Mouse (Mus musculus) midbrain, postnatal 0 days (tissue): ENCODE results near the gene Gm21885. TPM values are rescaled to one million over a fixed set of nuclear protein-coding genes. Genes with fewer than 3 reads are reported as not detected.
A peak's percentile ranks its signal among the peaks of the same experiment; 100 is the strongest.

Experiments
- ATAC-seq: fragments of 200-750 bp; cut with Nextera tagmentation; 2 replicates; pipeline ENCODE4 v1.8.0; 2017; ENCODE audit warnings: moderate number of reproducible peaks, mild to moderate bottlenecking, moderate TSS enrichment, moderate library complexity; ENCODE audit not compliant: low FRiP score
- DNase-seq: peaks from one replicate; pipeline ENCODE4 v3.0.0-alpha.2; 2015; ENCODE audit warnings: low spot score
- H3K27ac ChIP-seq: fragments of 300-500 bp; sonication (generic); 2 replicates; pipeline ENCODE4 v1.5.1; 2014; ENCODE audit warnings: low read depth, mild to moderate bottlenecking, low read length, mixed read lengths
- H3K27me3 ChIP-seq: fragments of 300-500 bp; sonication (generic); 2 replicates; pipeline ENCODE4 v1.6.1; 2014; ENCODE audit warnings: low read length, control low read depth, mixed read lengths; ENCODE audit not compliant: insufficient read depth
- H3K36me3 ChIP-seq: fragments of 300-500 bp; sonication (generic); 2 replicates; pipeline ENCODE4 v1.6.1; 2014; ENCODE audit warnings: low read length, control low read depth, mixed read lengths; ENCODE audit not compliant: insufficient read depth
- H3K4me1 ChIP-seq: fragments of 300-500 bp; sonication (generic); 2 replicates; pipeline ENCODE4 v1.6.1; 2014; ENCODE audit warnings: mild to moderate bottlenecking, control low read depth, antibody characterized with exemption, low read length, mixed read lengths; ENCODE audit not compliant: insufficient read depth
- H3K4me2 ChIP-seq: fragments of 300-500 bp; sonication (generic); 2 replicates; pipeline ENCODE4 v1.6.1; 2014; ENCODE audit warnings: low read depth, mild to moderate bottlenecking, low read length, mixed read lengths; ENCODE audit not compliant: poor library complexity, severe bottlenecking
- H3K4me3 ChIP-seq: fragments of 300-500 bp; sonication (generic); 2 replicates; pipeline ENCODE4 v1.5.1; 2014; ENCODE audit warnings: low read depth, mild to moderate bottlenecking, low read length, moderate library complexity
- H3K9ac ChIP-seq: fragments of 300-500 bp; sonication (generic); replicated peaks from 2 replicates; pipeline ENCODE4 v1.6.1; 2014; ENCODE audit warnings: mild to moderate bottlenecking, low read length, moderate library complexity, mixed read lengths; ENCODE audit not compliant: poor library complexity, severe bottlenecking
- H3K9me3 ChIP-seq: fragments of 300-500 bp; sonication (generic); 2 replicates; pipeline ENCODE4 v1.6.1; 2016; ENCODE audit warnings: low read length, control low read depth
- CTCF ChIP-seq: IDR thresholded peaks from 2 replicates; pipeline ENCODE4 v1.5.1; 2016; ENCODE audit warnings: antibody characterized with exemption, mild to moderate bottlenecking
- WGBS: fragments of 180-500 bp; shearing (Covaris S2); extraction: QIAGEN DNeasy Blood & Tissue Kit; methylation state at CpG from one replicate; pipeline ENCODE4 v1.1.7; 2014; 5-methylcytosine and 5-hydroxymethylcytosine counted together
- polyA plus RNA-seq: library from polyadenylated mRNA; unstranded; fragments of >200 nt; fragmentation: Nextera tagmentation; extraction: Ambion mirVana; gene quantifications from 2 replicates; pipeline ENCODE4 v1.2.1, GENCODE M21; 2015
- total RNA-seq: library from RNA; depleted of rRNA; stranded (reverse); fragments of >200 nt; gene quantifications from 2 replicates; pipeline ENCODE4 v1.2.3, GENCODE M21; 2014

Gm21885 gene
- total and polyA plus RNA-seq, 2 experiments from 2014 or later = not detected

GRCm38 (mm10) chr11:94324618-94325017, 42.9 kb downstream of the Gm21885 start:
- ATAC-seq = no peak
- TF ChIP-seq CTCF = no peak
- Histone ChIP-seq H3K9ac (no peak overlapping the region), H3K4me1 (peaks cover 7% of the 10 kb centered on the region; the same call in 1 of the 2 replicates), H3K4me3 (no peak overlapping the region), H3K27ac (no peak overlapping the region), H3K27me3 (no peaks in the 10 kb centered on the region), H3K36me3 (no peaks in the 10 kb centered on the region), H3K4me2 (no peak overlapping the region), H3K9me3 (no peaks in the 10 kb centered on the region)
- DNase-seq = no peak
- 96% methylated on average over 5 of the region's 5 CpGs for WGBS

GRCm38 (mm10) chr11:94326961-94327411, 45.3 kb downstream of the Gm21885 start:
- under 1% methylated on average over 10 of the region's 10 CpGs for WGBS
- H3K27me3 ChIP-seq = no peaks in the 10 kb centered on the region

GRCm38 (mm10) chr11:94327693-94328643, 46.3 kb downstream of the Gm21885 start, which contains the start of gene Ankrd40:
Ankrd40 (plus strand) TSS chr11:94328001.
- H3K9me3 ChIP-seq = no peaks in the 10 kb centered on the region
- no peak for TF ChIP-seq CTCF
- H3K4me1 ChIP-seq = peaks cover 7% of the 10 kb centered on the region; the same call in 1 of the 2 replicates
- ATAC-seq (peak; percentile 88), DNase-seq (peak; percentile 98)
- peak within 1 kb of the TSS; percentile 98 for H3K9ac ChIP-seq
- H3K27me3 ChIP-seq = no peaks in the 10 kb centered on the region
- H3K27ac ChIP-seq = peak within 1 kb of the TSS; percentile 97
- peak within 1 kb of the TSS; percentile 85 for H3K4me3 ChIP-seq
- peak within 1 kb of the TSS; percentile 78 for H3K4me2 ChIP-seq
- WGBS = under 1% methylated on average over 66 of the region's 78 CpGs
- H3K36me3 ChIP-seq = no peaks in the 10 kb centered on the region

More at GRCm38 (mm10) chr11:94326961-94327411, 45.3 kb downstream of the Gm21885 start:
- Histone ChIP-seq H3K4me3 (peak overlapping the region; percentile 85), H3K9me3 (no peaks in the 10 kb centered on the region), H3K9ac (peak overlapping the region; percentile 98), H3K36me3 (no peaks in the 10 kb centered on the region), H3K4me1 (peaks cover 7% of the 10 kb centered on the region; the same call in 1 of the 2 replicates), H3K4me2 (peak overlapping the region; percentile 78), H3K27ac (peak overlapping the region; percentile 97)
- no peak for TF ChIP-seq CTCF
- ATAC-seq (0 out of 2 replicates have a peak, but pooled peaks have one; percentile 48), DNase-seq (peak; percentile 84)

- H3K27me3 ChIP-seq = no peaks in the 10 kb centered on the region
- H3K27ac ChIP-seq = peak overlapping the region; percentile 97
- 2% methylated on average over 10 of the region's 10 CpGs for WGBS
- H3K9me3 ChIP-seq = no peaks in the 10 kb centered on the region
- no peak for ATAC-seq
- H3K4me1 ChIP-seq = peaks cover 7% of the 10 kb centered on the region; the same call in 1 of the 2 replicates
- peak; percentile 63 for DNase-seq
- peak overlapping the region; percentile 85 for H3K4me3 ChIP-seq
- peak overlapping the region; percentile 78 for H3K4me2 ChIP-seq
- TF ChIP-seq CTCF = no peak
- peak overlapping the region; percentile 98 for H3K9ac ChIP-seq
- H3K36me3 ChIP-seq = no peaks in the 10 kb centered on the region
These were observed 47.0 kb downstream of the Gm21885 start for GRCm38 (mm10) chr11:94328644-94329025.

- no peak overlapping the region; the same call in 1 of the 2 replicates for H3K4me2 ChIP-seq
- H3K4me1 ChIP-seq = peaks cover 7% of the 10 kb centered on the region; the same call in 1 of the 2 replicates
- H3K27me3 ChIP-seq = no peaks in the 10 kb centered on the region
- H3K9me3 ChIP-seq = no peaks in the 10 kb centered on the region
- H3K27ac ChIP-seq = peak overlapping the region; percentile 97
- DNase-seq (peak; percentile 87), ATAC-seq (no peak)
- H3K36me3 ChIP-seq = peaks cover 2% of the 10 kb centered on the region; the same call in 1 of the 2 replicates
- no peak overlapping the region for H3K9ac ChIP-seq
- 45% methylated on average over 4 of the region's 4 CpGs for WGBS
- TF ChIP-seq CTCF = peak; percentile 71
- H3K4me3 ChIP-seq = 0 out of 2 replicates have a peak overlapping the region, but pooled peaks have one; percentile 85
These were observed 47.7 kb downstream of the Gm21885 start for GRCm38 (mm10) chr11:94329270-94329891.
